Mouse (Mus musculus) lung, embryonic 16.5 days (tissue): ENCODE measurements around the gene Chrdl2. TPM values are rescaled to one million over a fixed set of nuclear protein-coding genes. Genes with fewer than 3 reads are reported as not detected.

ENCODE experiments used
- ATAC-seq: fragments of 200-750 bp; cut with Nextera tagmentation; 2 replicates; pipeline ENCODE4 v1.8.0; 2017; ENCODE audit warnings: low read depth, mild to moderate bottlenecking, moderate library complexity
- H3K27ac ChIP-seq: fragments of 300-500 bp; sonication (generic); 2 replicates; pipeline ENCODE4 v1.5.1; 2014; ENCODE audit warnings: mild to moderate bottlenecking, control low read depth, low read length
- H3K27me3 ChIP-seq: fragments of 300-500 bp; sonication (generic); 2 replicates; pipeline ENCODE4 v1.6.1; 2014; ENCODE audit warnings: low read depth, low read length, mixed read lengths; ENCODE audit not compliant: control insufficient read depth, insufficient read depth
- H3K36me3 ChIP-seq: fragments of 300-500 bp; sonication (generic); 2 replicates; pipeline ENCODE4 v1.6.1; 2014; ENCODE audit warnings: low read length; ENCODE audit not compliant: control insufficient read depth, insufficient read depth
- H3K4me1 ChIP-seq: fragments of 300-500 bp; sonication (generic); replicated peaks from 2 replicates; pipeline ENCODE4 v1.6.1; 2014; ENCODE audit warnings: low read length, mixed read lengths; ENCODE audit not compliant: control insufficient read depth, insufficient read depth
- H3K4me2 ChIP-seq: fragments of 300-500 bp; sonication (generic); 2 replicates; pipeline ENCODE4 v1.6.1; 2014; ENCODE audit warnings: low read depth, low read length, control low read depth
- H3K4me3 ChIP-seq: fragments of 300-500 bp; sonication (generic); 2 replicates; pipeline ENCODE4 v1.5.1; 2014; ENCODE audit warnings: mild to moderate bottlenecking, low read length, control low read depth
- H3K9ac ChIP-seq: fragments of 300-500 bp; sonication (generic); 2 replicates; pipeline ENCODE4 v1.6.1; 2014; ENCODE audit warnings: low read length, control low read depth
- H3K9me3 ChIP-seq: fragments of 300-500 bp; sonication (generic); 2 replicates; pipeline ENCODE4 v1.6.1; 2016; ENCODE audit warnings: low read length; ENCODE audit not compliant: control insufficient read depth
- WGBS: fragments of 180-500 bp; shearing (Covaris S2); extraction: QIAGEN DNeasy Blood & Tissue Kit; methylation state at CpG from one replicate; pipeline ENCODE4 v1.1.7; 2014; 5-methylcytosine and 5-hydroxymethylcytosine counted together
- polyA plus RNA-seq: library from polyadenylated mRNA; unstranded; fragments of >200 nt; fragmentation: Nextera tagmentation; extraction: Ambion mirVana; gene quantifications from 2 replicates; pipeline ENCODE4 v1.2.1, GENCODE M21; 2015

Gene Chrdl2
- polyA plus RNA-seq, 1 experiment from 2014 or later: not detected

GRCm38 (mm10) chr7:99981311-99981710, 24.7 kb upstream of the Chrdl2 start:
- H3K4me1 ChIP-seq: peaks cover 7% of the 10 kb centered on the region
- H3K27ac ChIP-seq: no peak overlapping the region
- no peak overlapping the region for H3K4me2 ChIP-seq
- no peak overlapping the region for H3K4me3 ChIP-seq
- no peaks in the 10 kb centered on the region for H3K27me3 ChIP-seq
- ATAC-seq: no peak
- 19% methylated on average over 2 of the region's 2 CpGs for WGBS
- H3K9ac ChIP-seq: no peak overlapping the region
- no peaks in the 10 kb centered on the region for H3K36me3 ChIP-seq
- no peaks in the 10 kb centered on the region for H3K9me3 ChIP-seq

- Histone ChIP-seq H3K4me1 (peaks cover 5% of the 10 kb centered on the region), H3K9me3 (no peaks in the 10 kb centered on the region), H3K4me2 (no peak overlapping the region), H3K27ac (no peak overlapping the region), H3K9ac (no peak overlapping the region), H3K36me3 (no peaks in the 10 kb centered on the region), H3K4me3 (no peak overlapping the region), H3K27me3 (no peaks in the 10 kb centered on the region)
- ATAC-seq: no peak
- WGBS: 82% methylated on average over 13 of the region's 13 CpGs
These were observed 23.4 kb upstream of the Chrdl2 start for GRCm38 (mm10) chr7:99982256-99983242.

DNA sequence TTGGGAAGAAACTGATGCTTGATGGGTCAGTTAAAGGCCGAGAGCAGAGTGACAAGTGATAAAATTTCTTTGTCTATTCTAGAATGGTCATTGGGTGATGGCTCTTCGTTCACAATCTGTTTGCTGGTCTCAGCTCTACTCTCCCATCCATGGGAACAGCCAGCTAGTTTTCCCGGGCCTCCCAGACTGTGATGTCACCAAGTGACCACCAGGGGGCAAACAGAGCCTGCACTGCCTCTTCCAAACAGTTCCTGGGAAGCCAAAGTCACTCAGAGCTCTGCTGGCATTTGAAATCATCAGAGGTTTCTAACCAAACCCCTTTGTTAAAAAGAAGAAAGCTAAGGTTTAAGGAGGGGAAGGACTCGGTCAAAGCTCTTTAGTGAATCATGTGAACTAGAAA, 17.2 kb upstream of the Chrdl2 start:
- no peaks in the 10 kb centered on the region for H3K27me3 ChIP-seq

DNA sequence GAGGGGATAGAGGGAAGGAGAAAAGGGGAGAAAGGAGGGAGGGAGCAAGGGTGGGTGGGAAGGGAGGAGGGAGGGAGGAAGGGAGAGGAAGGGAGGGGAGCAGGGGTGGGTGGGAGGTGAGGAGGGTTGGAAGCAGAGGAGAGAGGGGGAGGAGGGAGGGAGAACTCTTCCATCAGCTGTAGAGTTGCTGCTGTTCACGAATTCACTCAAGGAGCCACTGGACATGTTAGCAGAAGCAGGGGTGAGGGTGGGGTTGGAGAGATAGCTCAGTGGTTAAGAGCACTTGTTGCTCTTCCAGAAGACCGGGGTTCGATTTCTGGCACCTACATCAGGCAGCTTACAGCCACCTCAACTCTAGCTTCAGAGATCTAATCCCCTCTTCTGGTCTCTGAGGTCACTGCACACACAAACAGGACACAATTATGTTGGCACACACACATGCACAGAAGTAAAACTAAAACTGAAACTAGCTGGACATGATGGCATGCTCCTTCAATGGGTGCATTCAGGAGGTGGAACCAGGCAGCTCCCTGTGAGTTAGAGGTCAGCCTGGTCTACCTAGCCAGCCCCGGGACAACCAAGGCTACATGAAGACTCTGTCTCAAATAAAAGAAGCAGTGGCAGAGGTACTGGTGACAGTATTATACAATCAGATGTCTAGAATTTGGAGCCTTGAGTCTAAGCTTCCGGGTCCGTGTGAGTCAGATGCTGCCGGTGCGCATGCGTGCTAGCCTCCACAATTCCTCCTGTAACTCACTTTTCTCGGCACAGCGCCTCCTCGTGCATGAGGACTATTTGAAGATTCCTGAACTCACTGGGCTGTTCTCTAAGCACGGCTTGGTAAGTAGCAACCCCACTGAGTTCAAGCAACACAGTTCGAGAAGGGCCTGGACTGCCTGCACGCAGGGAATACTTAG, 15.9 kb upstream of the Chrdl2 start:
- Histone ChIP-seq H3K36me3 (no peaks in the 10 kb centered on the region), H3K9me3 (no peaks in the 10 kb centered on the region), H3K4me3 (no peak overlapping the region), H3K9ac (no peak overlapping the region), H3K27ac (no peak overlapping the region), H3K27me3 (no peaks in the 10 kb centered on the region), H3K4me1 (no peaks in the 10 kb centered on the region), H3K4me2 (no peak overlapping the region)
- WGBS: 56% methylated on average over 15 of the region's 15 CpGs
- no peak for ATAC-seq

More for the DNA sequence above, 17.2 kb upstream of the Chrdl2 start:
- Histone ChIP-seq H3K4me1 (no peaks in the 10 kb centered on the region), H3K36me3 (no peaks in the 10 kb centered on the region), H3K9ac (no peak overlapping the region), H3K4me2 (no peak overlapping the region), H3K9me3 (no peaks in the 10 kb centered on the region), H3K4me3 (no peak overlapping the region), H3K27ac (no peak overlapping the region)
- WGBS: 4% methylated on average over 4 of the region's 4 CpGs
- ATAC-seq: peak; percentile 62; the same call in 1 of the 2 replicates

- H3K4me2 ChIP-seq: no peak overlapping the region
- no peaks in the 10 kb centered on the region for H3K4me1 ChIP-seq
- H3K9ac ChIP-seq: no peak overlapping the region
- H3K36me3 ChIP-seq: no peaks in the 10 kb centered on the region
- no peaks in the 10 kb centered on the region for H3K9me3 ChIP-seq
- ATAC-seq: no peak
- no peak overlapping the region for H3K4me3 ChIP-seq
- H3K27me3 ChIP-seq: no peaks in the 10 kb centered on the region
- H3K27ac ChIP-seq: no peak overlapping the region
- 74% methylated on average over 8 of the region's 8 CpGs for WGBS
These were observed 14.8 kb upstream of the Chrdl2 start for GRCm38 (mm10) chr7:99990990-99991707.

- no peak overlapping the region for H3K9ac ChIP-seq
- H3K27me3 ChIP-seq: no peaks in the 10 kb centered on the region
- H3K9me3 ChIP-seq: no peaks in the 10 kb centered on the region
- WGBS: 80% methylated on average over 7 of the region's 7 CpGs
- H3K4me3 ChIP-seq: no peak overlapping the region
- H3K4me2 ChIP-seq: no peak overlapping the region
- no peaks in the 10 kb centered on the region for H3K4me1 ChIP-seq
- H3K36me3 ChIP-seq: no peaks in the 10 kb centered on the region
- H3K27ac ChIP-seq: no peak overlapping the region
- ATAC-seq: no peak
These were observed 12.8 kb upstream of the Chrdl2 start for GRCm38 (mm10) chr7:99993159-99993558.

DNA sequence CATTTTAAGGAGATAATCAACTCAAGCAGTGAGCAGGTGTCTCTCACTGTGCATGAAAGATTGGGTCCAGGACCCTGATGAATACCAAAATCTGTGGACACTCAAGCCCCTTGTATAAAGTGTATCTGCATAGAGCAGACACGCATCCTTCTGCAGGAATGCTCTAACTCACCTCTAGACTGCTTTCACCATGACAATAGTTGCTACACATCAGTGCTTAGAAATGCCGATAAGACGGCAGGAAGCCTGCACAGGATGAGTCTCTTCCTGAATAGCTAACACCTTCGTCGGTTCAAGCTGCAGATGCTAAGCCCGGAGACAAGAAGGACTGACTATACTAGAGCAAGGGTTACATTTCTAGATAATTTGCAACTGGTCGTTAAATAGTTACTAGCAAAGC, 10.8 kb upstream of the Chrdl2 start:
- Histone ChIP-seq H3K4me2 (no peak overlapping the region), H3K4me3 (no peak overlapping the region), H3K36me3 (no peaks in the 10 kb centered on the region), H3K4me1 (no peaks in the 10 kb centered on the region), H3K9ac (no peak overlapping the region), H3K27ac (no peak overlapping the region), H3K9me3 (no peaks in the 10 kb centered on the region), H3K27me3 (no peaks in the 10 kb centered on the region)
- ATAC-seq: no peak
- 58% methylated on average over 7 of the region's 7 CpGs for WGBS

- Histone ChIP-seq H3K9ac (no peak overlapping the region), H3K4me2 (no peak overlapping the region), H3K36me3 (no peaks in the 10 kb centered on the region), H3K9me3 (no peaks in the 10 kb centered on the region), H3K27me3 (no peaks in the 10 kb centered on the region), H3K4me3 (no peak overlapping the region), H3K4me1 (no peaks in the 10 kb centered on the region), H3K27ac (no peak overlapping the region)
- WGBS: 68% methylated on average over 3 of the region's 3 CpGs
- ATAC-seq: no peak
These were observed 7.3 kb upstream of the Chrdl2 start for GRCm38 (mm10) chr7:99998668-99999067.
